ENCODE assay signal across 8 mouse cellular contexts in genomic region chr8:123411781-123412327, GRCm38 (mm10). TPM values are rescaled to one million over a fixed set of nuclear protein-coding genes. Genes with fewer than 3 reads are reported as not detected.
DNase-seq lines count a peak whose midpoint lies in the region; ATAC-seq lines count a peak whose summit lies in the region.

No protein-coding gene starts in this region.

- no peaks in the 10 kb centered on the region for H3K36me3 ChIP-seq in kidney, embryonic 14.5 days (ENCODE audit: control insufficient read depth, insufficient read depth, low read length)
- H3K36me3 ChIP-seq in forebrain, embryonic 12.5 days (replicated peaks), result peaks cover 2% of the 10 kb centered on the region; the same call in 1 of the 2 replicates
- H3K36me3 ChIP-seq in liver, embryonic 16.5 days (ENCODE audit: control insufficient read depth, insufficient read depth), result no peaks in the 10 kb centered on the region

- peak overlapping the region; percentile 32 for H3K4me3 ChIP-seq in kidney, embryonic 14.5 days (ENCODE audit: low read length)
- H3K4me3 ChIP-seq in forebrain, embryonic 12.5 days (replicated peaks), result peak overlapping the region; percentile 86
- H3K4me3 ChIP-seq in liver, embryonic 16.5 days (ENCODE audit: low read depth, low read length), result peak overlapping the region; percentile 7

- ATAC-seq in kidney, embryonic 14.5 days (ENCODE audit: low FRiP score, low TSS enrichment), result peak; percentile 29; the same call in 1 of the 2 replicates
- ATAC-seq in forebrain, embryonic 12.5 days (ENCODE audit: low FRiP score), result peak; percentile 27
- no peak for ATAC-seq in liver, embryonic 16.5 days (ENCODE audit: low read depth)

- 8% methylated on average over 16 of the region's 16 CpGs for WGBS in kidney, embryonic 14.5 days
- WGBS in forebrain, embryonic 12.5 days, result under 1% methylated on average over 16 of the region's 16 CpGs
- 8% methylated on average over 16 of the region's 16 CpGs for WGBS in liver, embryonic 16.5 days (ENCODE audit: insufficient replicate concordance)

- peak overlapping the region; percentile 18; the same call in 1 of the 2 replicates for H3K9ac ChIP-seq in kidney, embryonic 14.5 days (ENCODE audit: low read depth, low read length)
- peak overlapping the region; percentile 96 for H3K9ac ChIP-seq in forebrain, embryonic 12.5 days
- no peak overlapping the region for H3K9ac ChIP-seq in liver, embryonic 16.5 days (ENCODE audit: low read depth, low read length)

- peak overlapping the region; percentile 53 for H3K4me2 ChIP-seq in kidney, embryonic 14.5 days (replicated peaks; ENCODE audit: low read depth, low read length)
- H3K4me2 ChIP-seq in forebrain, embryonic 12.5 days, result peak overlapping the region; percentile 72
- H3K4me2 ChIP-seq in liver, embryonic 16.5 days (ENCODE audit: low read depth, low read length), result peak overlapping the region; percentile 31

- no peaks in the 10 kb centered on the region for H3K9me3 ChIP-seq in kidney, embryonic 14.5 days (ENCODE audit: control insufficient read depth, low read length)
- no peaks in the 10 kb centered on the region for H3K9me3 ChIP-seq in forebrain, embryonic 12.5 days
- H3K9me3 ChIP-seq in liver, embryonic 16.5 days (replicated peaks; ENCODE audit: control insufficient read depth, low read length), result no peaks in the 10 kb centered on the region

- DNase-seq in kidney, adult 8-10 months, result no peak
- peak; percentile 69 for DNase-seq in MN1 (ENCODE audit: low spot score)
- DNase-seq in gastrocnemius, adult 8-10 months (ENCODE audit: low spot score in 2 of 2), result no peak
- no peak for DNase-seq in urinary bladder, postnatal 14 days (ENCODE audit: low spot score)
- DNase-seq in lung, postnatal 36 days, result no peak

- no peak overlapping the region for H3K27ac ChIP-seq in kidney, embryonic 14.5 days (ENCODE audit: low read depth, low read length)
- H3K27ac ChIP-seq in forebrain, embryonic 12.5 days, result peak overlapping the region; percentile 96
- H3K27ac ChIP-seq in liver, embryonic 16.5 days (ENCODE audit: low read length), result no peak overlapping the region

- H3K27me3 ChIP-seq in kidney, embryonic 14.5 days (ENCODE audit: control insufficient read depth, insufficient read depth, low read length), result peaks cover 44% of the 10 kb centered on the region
- 0 out of 2 replicates have a peak, but pooled peaks cover 8% of the 10 kb centered on the region for H3K27me3 ChIP-seq in forebrain, embryonic 12.5 days
- peaks cover 51% of the 10 kb centered on the region for H3K27me3 ChIP-seq in liver, embryonic 16.5 days (ENCODE audit: control insufficient read depth, insufficient read depth, low read depth, low read length)

- peaks cover 6% of the 10 kb centered on the region; the same call in 1 of the 2 replicates for H3K4me1 ChIP-seq in kidney, embryonic 14.5 days (ENCODE audit: control insufficient read depth, insufficient read depth, low read length)
- peaks cover 49% of the 10 kb centered on the region for H3K4me1 ChIP-seq in forebrain, embryonic 12.5 days
- peaks cover 53% of the 10 kb centered on the region for H3K4me1 ChIP-seq in liver, embryonic 16.5 days (ENCODE audit: control insufficient read depth, low read depth, low read length)

RNA-seq across cellular contexts. Expression of gene Tubb3, which starts 0.6 kb away (rescaled TPM):
- polyA plus RNA-seq in kidney, embryonic 14.5 days (2014; fragmentation: Nextera tagmentation; extraction: Ambion mirVana), result 1.2 and 1.9 TPM in 2 replicates
- 827 and 897 TPM in 2 replicates for polyA plus RNA-seq in forebrain, embryonic 12.5 days (2016; fragmentation: Nextera tagmentation; extraction: Ambion mirVana)
- polyA plus RNA-seq in liver, embryonic 16.5 days (2015; fragmentation: Nextera tagmentation; extraction: Ambion mirVana), result 0.35 and 0.64 TPM in 2 replicates
- under 1 TPM in 2 of 4 experiments, not detected in 2; 0.17 to 0.24 TPM for total RNA-seq in gastrocnemius, adult 8-10 months (2022)

RNA-seq across cellular contexts. Expression of gene Mc1r, which starts 4.9 kb away (rescaled TPM):
- not detected in 2 replicates for polyA plus RNA-seq in kidney, embryonic 14.5 days (2014; fragmentation: Nextera tagmentation; extraction: Ambion mirVana)
- polyA plus RNA-seq in forebrain, embryonic 12.5 days (2016; fragmentation: Nextera tagmentation; extraction: Ambion mirVana), result 0.13 and 0.14 TPM in 2 replicates
- polyA plus RNA-seq in liver, embryonic 16.5 days (2015; fragmentation: Nextera tagmentation; extraction: Ambion mirVana), result not detected in 2 replicates
- total RNA-seq in gastrocnemius, adult 8-10 months (2022), result under 1 TPM in 1 of 4 experiments, not detected in 3; 0.08 TPM

RNA-seq across cellular contexts. Expression of gene Def8, which starts 11.5 kb away (rescaled TPM):
- 24.2 and 35.7 TPM in 2 replicates for polyA plus RNA-seq in kidney, embryonic 14.5 days (2014; fragmentation: Nextera tagmentation; extraction: Ambion mirVana)
- polyA plus RNA-seq in forebrain, embryonic 12.5 days (2016; fragmentation: Nextera tagmentation; extraction: Ambion mirVana), result 42.9 and 46.6 TPM in 2 replicates
- 9.9 and 11.3 TPM in 2 replicates for polyA plus RNA-seq in liver, embryonic 16.5 days (2015; fragmentation: Nextera tagmentation; extraction: Ambion mirVana)
- total RNA-seq in gastrocnemius, adult 8-10 months (2022), result 10 to 100 TPM; 36.9 to 47.1 (median 38.2) TPM

RNA-seq across cellular contexts. Expression of gene Tcf25, which starts 38.3 kb away (rescaled TPM):
- polyA plus RNA-seq in kidney, embryonic 14.5 days (2014; fragmentation: Nextera tagmentation; extraction: Ambion mirVana), result 115 and 157 TPM in 2 replicates
- 174 and 194 TPM in 2 replicates for polyA plus RNA-seq in forebrain, embryonic 12.5 days (2016; fragmentation: Nextera tagmentation; extraction: Ambion mirVana)
- polyA plus RNA-seq in liver, embryonic 16.5 days (2015; fragmentation: Nextera tagmentation; extraction: Ambion mirVana), result 54.0 and 58.0 TPM in 2 replicates
- total RNA-seq in gastrocnemius, adult 8-10 months (2022), result 100 to 1,000 TPM; 125 to 155 (median 141) TPM

Comparison
In these comparisons a context has a peak if more than half of its experiments do, and no peak if none do; other contexts are left out.
1. H3K4me3 ChIP-seq: peak in every context shown above with its lines; median percentile 86 in forebrain, embryonic 12.5 days; 32 in kidney, embryonic 14.5 days; 7 in liver, embryonic 16.5 days.
2. RNA of gene Tubb3, which starts 0.6 kb away (polyA plus RNA-seq): 827 to 897 TPM in forebrain, embryonic 12.5 days; 1.2 to 1.9 TPM in kidney, embryonic 14.5 days and 0.35 to 0.64 TPM in liver, embryonic 16.5 days; every median in the first group is over 100 times any median in the second.
3. Peak in every context shown above with its lines, with median percentiles within 50 percentile points of each other: H3K4me2 ChIP-seq.